Mouse (Mus musculus) MEL (cell line): ENCODE results near the gene Mybpc2. TPM values are rescaled to one million over a fixed set of nuclear protein-coding genes. Genes with fewer than 3 reads are reported as not detected.
A peak's percentile ranks its signal among the peaks of the same experiment; 100 is the strongest.

Source experiments
- DNase-seq: peaks from one replicate; pipeline ENCODE4 v3.0.0; 2011; ENCODE audit warnings: low read depth, low spot score
- H3K27ac ChIP-seq: 2 replicates; pipeline ENCODE4 v1.5.1; 2012; ENCODE audit warnings: low read depth, mild to moderate bottlenecking, control low read depth, low read length, moderate library complexity; ENCODE audit not compliant: control insufficient read depth
- H3K27me3 ChIP-seq, 2 experiments: fragments of 150-350 bp in 1 of 2; sonication (generic) in 1 of 2; 2 replicates each; pipeline ENCODE4 v1.6.1; 2012; ENCODE audit warnings: low read length in 2 of 2, mild to moderate bottlenecking in 2 of 2, improper control_type of control experiment in 1 of 2, moderate library complexity in 1 of 2; ENCODE audit not compliant: insufficient read depth in 2 of 2, control insufficient read depth in 1 of 2
- H3K36me3 ChIP-seq, 2 experiments: 2 replicates each; pipeline ENCODE4 v1.6.1; 2012 to 2014; ENCODE audit warnings: low read length in 2 of 2, improper control_type of control experiment in 1 of 2, inconsistent platforms in 1 of 2, mild to moderate bottlenecking in 1 of 2; ENCODE audit not compliant: insufficient read depth in 2 of 2, control insufficient read depth in 1 of 2
- H3K4me1 ChIP-seq, 2 experiments: fragments of 150-350 bp in 1 of 2; sonication (generic) in 1 of 2; 2 replicates each; pipeline ENCODE4 v1.6.1; 2012; ENCODE audit warnings: low read length in 2 of 2, improper control_type of control experiment in 1 of 2, mild to moderate bottlenecking in 1 of 2; ENCODE audit not compliant: insufficient read depth in 2 of 2, control insufficient read depth in 1 of 2
- H3K4me3 ChIP-seq, 2 experiments: fragments of 150-350 bp in 1 of 2; sonication (generic) in 1 of 2; 2 replicates each; pipeline ENCODE4 v1.5.1; 2012; ENCODE audit warnings: low read depth in 2 of 2, low read length in 2 of 2, mild to moderate bottlenecking in 2 of 2, moderate library complexity in 2 of 2, control low read depth in 1 of 2, improper control_type of control experiment in 1 of 2; ENCODE audit not compliant: control insufficient read depth in 1 of 2, insufficient read depth in 1 of 2
- H3K79me2 ChIP-seq: 2 replicates; pipeline ENCODE4 v1.6.1; 2012; ENCODE audit warnings: mild to moderate bottlenecking, low read length, moderate library complexity; ENCODE audit not compliant: control insufficient read depth, poor library complexity, insufficient read depth
- H3K9ac ChIP-seq: 2 replicates; pipeline ENCODE4 v1.6.1; 2012; ENCODE audit warnings: low read depth, mild to moderate bottlenecking, control low read depth, low read length, moderate library complexity; ENCODE audit not compliant: control insufficient read depth, poor library complexity, severe bottlenecking
- H3K9me3 ChIP-seq: fragments of 150-350 bp; sonication (generic); replicated peaks from 2 replicates; pipeline ENCODE4 v1.6.1; 2012; ENCODE audit warnings: mild to moderate bottlenecking, low read length, improper control_type of control experiment, moderate library complexity; ENCODE audit not compliant: insufficient read depth
- BHLHE40 ChIP-seq: IDR thresholded peaks from 2 replicates; pipeline ENCODE4 v1.6.1; 2012; ENCODE audit warnings: low read depth, mild to moderate bottlenecking, inconsistent platforms, low read length, improper control_type of control experiment, borderline replicate concordance
- CHD1 ChIP-seq: IDR thresholded peaks from 2 replicates; pipeline ENCODE4 v1.6.1; 2012; ENCODE audit warnings: low read depth, mild to moderate bottlenecking, inconsistent platforms, low read length, improper control_type of control experiment
- CHD2 ChIP-seq: IDR thresholded peaks from 2 replicates; pipeline ENCODE4 v1.6.1; 2011; ENCODE audit warnings: low read length, improper control_type of control experiment
- CTCF ChIP-seq, 3 experiments: IDR thresholded peaks in 2 of 3; conservative IDR thresholded peaks in 1 of 3; 2 replicates each; pipeline ENCODE4 v1.5.1; 2011 to 2012; ENCODE audit warnings: low read length in 3 of 3, low read depth in 2 of 3, mild to moderate bottlenecking in 2 of 3, improper control_type of control experiment in 1 of 3, inconsistent platforms in 1 of 3, mixed read lengths in 1 of 3, moderate library complexity in 1 of 3; ENCODE audit not compliant: control insufficient read depth in 1 of 3, insufficient read depth in 1 of 3, poor library complexity in 1 of 3, severe bottlenecking in 1 of 3
- E2F4 ChIP-seq: IDR thresholded peaks from 2 replicates; pipeline ENCODE4 v1.6.1; 2011; ENCODE audit warnings: low read depth, low read length, improper control_type of control experiment, borderline replicate concordance
- ELF1 ChIP-seq: IDR thresholded peaks from 2 replicates; pipeline ENCODE4 v1.6.1; 2014; ENCODE audit warnings: low read depth, mild to moderate bottlenecking, inconsistent platforms, low read length, improper control_type of control experiment, moderate library complexity
- EP300 ChIP-seq, 2 experiments: IDR thresholded peaks; 2 replicates each; pipeline ENCODE4 v1.6.1; 2011; ENCODE audit warnings: improper control_type of control experiment in 2 of 2, low read length in 2 of 2, low read depth in 1 of 2, mild to moderate bottlenecking in 1 of 2
- ETS1 ChIP-seq: IDR thresholded peaks from 2 replicates; pipeline ENCODE4 v1.6.1; 2012; ENCODE audit warnings: low read depth, mild to moderate bottlenecking, inconsistent platforms, low read length, improper control_type of control experiment, moderate library complexity
- HCFC1 ChIP-seq: IDR thresholded peaks from 2 replicates; pipeline ENCODE4 v1.6.1; 2012; ENCODE audit warnings: low read depth, mild to moderate bottlenecking, inconsistent platforms, low read length, improper control_type of control experiment, moderate library complexity
- KAT2A ChIP-seq: conservative IDR thresholded peaks from 2 replicates; pipeline ENCODE4 v1.6.1; 2012; ENCODE audit warnings: low read depth, low read length, improper control_type of control experiment, inconsistent platforms
- MAFK ChIP-seq: IDR thresholded peaks from 2 replicates; pipeline ENCODE4 v1.6.1; 2011; ENCODE audit warnings: low read depth, mild to moderate bottlenecking, low read length, improper control_type of control experiment, borderline replicate concordance
- MEF2A ChIP-seq: IDR thresholded peaks from 2 replicates; pipeline ENCODE4 v1.6.1; 2014; ENCODE audit warnings: low read depth, mild to moderate bottlenecking, inconsistent platforms, low read length, improper control_type of control experiment; ENCODE audit not compliant: poor library complexity, insufficient replicate concordance, severe bottlenecking; ENCODE audit errors: extremely low read depth
- MXI1 ChIP-seq: IDR thresholded peaks from 2 replicates; pipeline ENCODE4 v1.6.1; 2011; ENCODE audit warnings: mild to moderate bottlenecking, low read depth, low read length, improper control_type of control experiment
- MYC ChIP-seq: IDR thresholded peaks from 2 replicates; pipeline ENCODE4 v1.6.1; 2011; ENCODE audit warnings: low read depth, mild to moderate bottlenecking, low read length, improper control_type of control experiment, moderate library complexity
- NELFE ChIP-seq: IDR thresholded peaks from 2 replicates; pipeline ENCODE4 v1.6.1; 2011; ENCODE audit warnings: low read depth, low read length, improper control_type of control experiment
- NRF1 ChIP-seq: IDR thresholded peaks from 2 replicates; pipeline ENCODE4 v1.6.1; 2014; ENCODE audit warnings: low read depth, mild to moderate bottlenecking, inconsistent platforms, low read length, improper control_type of control experiment, moderate library complexity; ENCODE audit not compliant: poor library complexity, insufficient read depth, severe bottlenecking
- TCF12 ChIP-seq: IDR thresholded peaks from 2 replicates; pipeline ENCODE4 v1.6.1; 2014; ENCODE audit warnings: low read depth, mild to moderate bottlenecking, inconsistent platforms, low read length, improper control_type of control experiment, moderate library complexity
- UBTF ChIP-seq: IDR thresholded peaks from 2 replicates; pipeline ENCODE4 v1.6.1; 2012; ENCODE audit warnings: low read depth, mild to moderate bottlenecking, inconsistent platforms, low read length, improper control_type of control experiment, moderate library complexity, borderline replicate concordance; ENCODE audit not compliant: insufficient read depth
- ZKSCAN1 ChIP-seq: IDR thresholded peaks from 2 replicates; pipeline ENCODE4 v1.6.1; 2012; ENCODE audit warnings: low read depth, mild to moderate bottlenecking, inconsistent platforms, low read length, improper control_type of control experiment, moderate library complexity
- ZMIZ1 ChIP-seq: IDR thresholded peaks from 2 replicates; pipeline ENCODE4 v1.6.1; 2012; ENCODE audit warnings: low read depth, mild to moderate bottlenecking, inconsistent platforms, low read length, improper control_type of control experiment, moderate library complexity
- ZNF384 ChIP-seq: IDR thresholded peaks from 2 replicates; pipeline ENCODE4 v1.6.1; 2012; ENCODE audit warnings: low read depth, mild to moderate bottlenecking, inconsistent platforms, low read length, improper control_type of control experiment
- polyA plus RNA-seq, 2 experiments: library from polyadenylated mRNA; stranded (reverse) in 1 of 2; unstranded in 1 of 2; fragments of >175 nt in 1 of 2; fragments of >200 nt in 1 of 2; gene quantifications; 2 replicates each; pipeline versions ENCODE4 v1.2.1 to v1.2.4; 2012; ENCODE audit warnings: low replicate concordance in 2 of 2, low read depth in 1 of 2; ENCODE audit not compliant: insufficient read length in 2 of 2, insufficient read depth in 1 of 2, missing spikeins in 1 of 2
- total RNA-seq: library from RNA; depleted of rRNA; stranded (reverse); fragments of 300-350 nt; gene quantifications from 2 replicates; pipeline ENCODE4 v1.2.3, GENCODE M21; 2012

Gene Mybpc2
- total and polyA plus RNA-seq, 3 experiments: not detected

- TF ChIP-seq ELF1: peak; percentile 74
- TF ChIP-seq MXI1: peak; percentile 62
- TF ChIP-seq E2F4: peak; percentile 92; the same call in 1 of the 2 replicates
- 0 out of 2 replicates have a peak, but pooled peaks have one; percentile 22 for TF ChIP-seq ETS1
- no peak; the same call in 1 of the 2 replicates for TF ChIP-seq NELFE
Observed at GRCm38 (mm10) chr7:44548497-44549087, 24.1 kb upstream of the Mybpc2 start, which contains the start of gene Pold1 (continued).

- no peaks in the 10 kb centered on the region for H3K9me3 ChIP-seq
- peak overlapping the region; percentile 71 to 78 for H3K4me3 ChIP-seq
- peaks cover 28% of the 10 kb centered on the region for H3K79me2 ChIP-seq
- peaks cover 0 to 13% of the 10 kb centered on the region in 2 experiments; a peak in 3 of 4 replicates for H3K4me1 ChIP-seq
- no peak for TF ChIP-seq ZKSCAN1
- no peak for TF ChIP-seq MEF2A
- TF ChIP-seq TCF12: no peak
- TF ChIP-seq BHLHE40: no peak
- TF ChIP-seq MAFK: no peak
- no peak for TF ChIP-seq CHD2
- no peak for TF ChIP-seq KAT2A
- no peak for TF ChIP-seq ZNF384
- no peak for TF ChIP-seq NRF1
- TF ChIP-seq EP300 (IDR thresholded peaks at IDR 0.05; ENCODE audit: low read depth in 1 of 2, low read length in 2 of 2): no peak
- TF ChIP-seq HCFC1: no peak
- TF ChIP-seq NELFE: no peak
- TF ChIP-seq CTCF (IDR thresholded peaks at IDR 0.05 in 2 of 3, conservative IDR thresholded peaks at IDR 0.05 in 1 of 3; ENCODE audit: control insufficient read depth in 1 of 3, insufficient read depth in 1 of 3, low read depth in 2 of 3, low read length in 3 of 3, poor library complexity in 1 of 3, severe bottlenecking in 1 of 3): no peak
- no peak for TF ChIP-seq CHD1
- TF ChIP-seq ELF1: no peak
- no peak for TF ChIP-seq ZMIZ1
- TF ChIP-seq MYC: no peak
- no peak for TF ChIP-seq UBTF
- no peak for TF ChIP-seq E2F4
- H3K36me3 ChIP-seq: no peaks in the 10 kb centered on the region; a peak in 2 of 4 replicates
- DNase-seq: peak; percentile 28
- H3K27ac ChIP-seq: peak overlapping the region; percentile 94
- no peaks in the 10 kb centered on the region for H3K27me3 ChIP-seq
- peak overlapping the region; percentile 94 for H3K9ac ChIP-seq
Observed at GRCm38 (mm10) chr7:44547725-44548124, 23.3 kb upstream of the Mybpc2 start.
